Mouse (Mus musculus) layer of hippocampus, postnatal 36 days (tissue): ENCODE data around the gene Tmem255b. TPM values are rescaled to one million over a fixed set of nuclear protein-coding genes. Genes with fewer than 3 reads are reported as not detected.

Source experiments
- DNase-seq, 2 experiments: peaks; one replicate each; pipeline ENCODE4 v3.0.0; 2022
- total RNA-seq, 2 experiments: library from RNA; stranded (reverse); gene quantifications; 2 replicates each; pipeline ENCODE4 v1.2.3; 2021

Gene Tmem255b
- total RNA-seq, 2 experiments from 2014 or later, result 4.4 to 5.1 TPM

DNA sequence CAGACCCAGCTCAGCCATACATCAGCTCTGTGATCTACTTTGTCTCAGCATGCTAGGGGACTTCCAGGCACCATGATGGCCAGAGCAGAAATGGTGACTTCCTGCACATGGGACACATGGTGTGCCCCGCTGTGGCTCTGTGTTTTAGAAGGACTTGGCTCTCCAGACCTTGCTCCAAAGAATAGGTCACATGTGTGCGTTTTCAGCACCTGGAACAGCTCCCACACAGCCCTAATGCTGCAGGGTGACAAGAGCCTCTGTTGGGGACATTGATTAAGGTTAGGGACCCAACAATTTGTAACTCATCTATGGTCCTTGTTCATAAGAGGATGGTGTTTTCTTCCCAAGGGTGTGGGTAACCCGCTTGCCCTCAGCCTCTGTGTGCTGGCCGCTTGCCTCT lies 13.2 kb downstream of the Tmem255b start:
- no peak for DNase-seq

DNA sequence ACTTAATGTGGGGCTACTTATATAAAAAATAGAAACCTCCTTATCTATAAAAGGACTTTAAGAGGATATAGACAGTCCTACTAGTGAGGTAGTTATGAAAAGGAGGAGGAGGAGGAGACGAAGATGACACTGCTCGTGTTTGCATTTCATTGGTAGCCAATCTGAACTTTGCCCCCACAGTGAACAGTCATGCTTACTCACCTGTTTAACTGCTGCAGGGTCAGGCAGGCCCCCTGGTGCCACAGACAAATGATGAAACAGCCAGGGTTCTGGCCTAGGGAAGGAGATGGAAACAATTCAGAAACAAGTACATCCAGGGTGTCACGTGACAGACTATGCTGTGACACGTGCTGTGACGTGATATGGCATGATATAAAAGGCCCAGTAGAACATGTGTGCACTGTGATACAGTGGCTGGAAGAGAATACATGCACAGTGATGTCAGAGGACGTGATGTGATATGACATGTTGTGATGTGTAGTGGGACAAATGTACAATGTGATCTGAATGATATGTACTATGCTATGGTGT lies 16.8 kb downstream of the Tmem255b start:
- no peak for DNase-seq

DNA sequence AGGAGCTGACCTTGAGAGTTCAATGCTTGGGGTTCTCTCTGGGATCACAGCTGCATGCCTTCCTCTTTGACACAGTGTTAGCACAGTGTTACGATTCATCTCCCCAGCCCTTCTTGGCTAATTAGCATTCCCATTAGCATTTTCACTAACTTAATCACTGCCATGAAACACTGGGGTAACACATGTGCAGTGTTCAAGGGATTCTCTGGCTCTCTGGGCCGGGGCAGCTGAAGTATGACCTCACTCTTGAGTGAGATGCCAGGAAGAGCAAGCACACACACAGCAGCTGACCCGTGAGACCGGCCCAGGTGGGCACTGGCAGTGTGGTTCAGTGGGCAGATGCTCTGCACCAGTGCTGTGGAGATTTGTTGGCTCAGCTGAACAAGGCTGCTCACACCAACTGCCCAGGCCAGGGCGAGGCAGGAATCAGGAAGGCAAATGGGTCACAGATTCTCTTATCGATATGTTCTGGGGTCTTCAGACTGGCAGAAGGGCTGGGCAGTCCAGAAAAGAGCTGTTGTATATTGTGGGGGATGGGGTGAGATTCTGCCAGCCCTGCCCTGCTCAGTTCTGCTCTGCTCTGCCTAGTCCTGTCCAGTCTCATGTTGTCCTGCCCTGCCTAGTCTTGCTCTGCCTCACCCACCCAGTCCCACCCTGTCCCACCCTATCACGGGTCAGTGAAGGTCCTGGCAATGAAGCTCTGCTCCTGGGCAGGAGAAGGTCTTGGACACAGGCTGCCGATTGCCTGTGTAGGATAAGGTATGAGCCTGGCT lies 19.5 kb downstream of the Tmem255b start:
- DNase-seq, result peak in 1 of 2 experiments; percentile 31

DNA sequence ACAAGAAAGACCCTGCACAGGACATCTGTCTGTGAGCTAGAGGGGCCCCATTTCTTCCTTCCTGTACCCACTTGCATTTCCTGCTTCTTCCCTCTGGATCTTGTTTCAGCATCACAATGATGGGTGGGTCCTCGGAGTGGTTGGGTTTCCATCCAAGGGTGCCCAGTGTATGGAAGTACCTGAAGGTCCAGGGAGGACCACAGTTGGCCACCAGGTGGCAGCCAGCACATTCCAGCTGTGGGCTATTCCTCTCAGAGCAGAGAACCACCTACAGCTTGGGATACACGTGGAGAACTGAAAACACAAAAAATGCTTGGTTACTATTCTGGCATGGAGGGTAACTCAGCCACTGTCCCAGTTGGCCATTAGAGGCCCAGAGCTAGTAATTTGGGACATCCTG lies 20.3 kb downstream of the Tmem255b start:
- DNase-seq, result no peak

DNA sequence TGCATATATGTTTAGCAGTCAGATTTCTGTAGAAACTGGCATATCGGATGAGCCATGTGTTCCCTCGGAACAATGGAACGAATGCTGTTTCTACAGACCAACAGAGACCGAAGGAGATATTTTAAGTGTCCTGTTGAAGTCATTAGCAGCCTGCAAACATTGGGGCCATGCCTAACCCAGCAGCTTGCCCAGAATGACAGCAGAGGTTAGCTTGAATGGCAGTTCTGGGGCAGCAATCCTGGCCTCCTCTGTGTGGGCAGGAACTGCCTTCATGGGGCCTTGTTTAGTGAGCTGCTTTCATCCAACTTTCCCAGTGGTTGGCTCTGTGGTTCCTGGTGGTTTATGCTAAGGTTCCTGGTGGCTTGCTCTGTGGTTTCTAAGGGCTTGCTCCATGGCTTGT lies 24.4 kb downstream of the Tmem255b start:
- DNase-seq, result no peak

DNA sequence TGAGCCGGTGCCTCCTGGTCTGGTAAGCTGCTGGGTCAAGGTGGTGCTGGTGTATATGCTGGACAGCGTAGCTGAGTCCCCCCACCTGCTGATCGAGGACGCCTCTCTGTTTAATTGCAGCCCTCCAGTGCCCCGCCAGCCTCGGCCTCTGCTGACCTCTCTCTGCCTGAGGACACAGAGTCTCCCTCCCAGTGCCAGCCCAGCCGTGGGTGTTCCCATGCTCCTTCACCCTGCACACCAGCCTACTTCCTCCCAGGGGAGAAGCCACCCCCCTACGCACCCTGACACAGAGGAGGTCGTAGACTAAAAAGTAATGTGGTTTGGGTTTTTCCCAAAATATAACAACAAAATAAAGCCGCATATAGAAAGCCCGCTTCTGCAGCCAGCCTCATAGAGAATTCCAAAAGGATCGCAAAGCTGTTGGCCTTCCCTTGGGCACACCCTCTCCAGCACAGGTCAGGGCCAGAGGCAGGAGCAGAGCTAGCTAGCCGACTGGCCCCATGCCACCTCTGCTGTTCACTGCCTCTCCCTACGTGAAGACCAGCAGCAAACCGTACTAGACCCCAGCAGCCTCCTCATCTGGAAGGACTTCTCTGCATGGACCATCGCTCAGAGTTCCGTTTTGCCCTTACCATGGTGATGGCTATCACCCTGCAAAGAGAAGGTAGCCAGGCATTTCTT lies 26.2 kb downstream of the Tmem255b start:
- no peak for DNase-seq

DNA sequence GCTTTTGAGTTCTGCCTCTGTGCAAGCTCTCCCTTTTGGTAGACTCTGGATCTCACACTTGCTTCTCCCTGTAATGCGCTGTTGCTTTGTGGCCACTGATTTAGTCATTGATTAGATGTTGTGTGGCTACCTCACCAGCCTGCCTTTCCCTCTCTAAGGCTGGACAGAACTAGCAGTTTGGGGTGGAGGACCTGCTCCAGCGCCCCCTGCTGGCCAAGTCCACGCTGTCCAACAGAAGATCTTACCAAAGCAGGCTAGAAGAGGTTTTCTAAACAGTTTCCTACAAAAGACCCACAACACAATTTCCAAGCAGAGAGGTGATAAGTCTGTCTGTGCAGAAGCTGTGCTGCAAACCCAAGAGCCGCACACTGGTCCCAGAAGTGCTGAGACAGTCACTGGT lies 26.9 kb downstream of the Tmem255b start:
- peak; percentile 73 to 80 for DNase-seq

DNA sequence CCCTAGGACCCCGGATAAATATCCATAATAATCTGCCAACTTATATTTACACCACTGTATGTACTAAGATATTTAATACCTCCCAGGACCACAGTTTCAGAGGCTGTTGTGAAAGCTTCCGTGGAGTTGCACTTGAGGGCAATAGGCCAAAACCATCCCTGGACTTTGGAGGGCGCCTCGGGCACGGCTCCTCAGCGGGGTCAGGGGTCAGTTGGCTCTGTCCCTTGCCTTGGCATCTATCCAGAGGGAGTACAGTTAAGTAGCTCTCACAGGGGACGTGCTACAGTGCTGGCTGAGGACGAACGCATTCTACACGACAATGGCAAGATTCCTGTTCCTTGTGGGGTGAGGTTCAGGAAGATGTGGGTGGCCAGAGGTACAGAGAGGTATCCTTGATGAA lies 27.4 kb downstream of the Tmem255b start:
- no peak for DNase-seq

DNA sequence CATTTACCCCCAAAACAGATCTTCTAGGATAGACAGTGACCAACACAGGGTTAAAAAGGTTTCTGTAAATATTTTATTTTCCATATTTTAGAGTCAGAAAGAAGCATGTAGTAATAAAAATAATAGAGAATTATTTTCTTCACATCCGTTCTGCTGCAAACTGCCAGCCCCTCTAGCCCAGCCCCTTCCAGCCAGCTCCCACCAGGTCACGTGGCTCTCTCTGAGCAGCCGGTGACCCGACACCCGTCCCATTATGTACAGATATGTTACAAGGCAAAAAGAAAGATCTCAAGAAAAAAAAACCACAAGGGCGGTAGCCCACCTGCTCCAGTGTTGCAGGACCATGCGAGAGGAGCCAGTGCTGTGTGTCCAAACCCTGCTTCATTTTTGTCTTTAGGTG lies 30.3 kb downstream of the Tmem255b start:
- DNase-seq, result no peak

DNA sequence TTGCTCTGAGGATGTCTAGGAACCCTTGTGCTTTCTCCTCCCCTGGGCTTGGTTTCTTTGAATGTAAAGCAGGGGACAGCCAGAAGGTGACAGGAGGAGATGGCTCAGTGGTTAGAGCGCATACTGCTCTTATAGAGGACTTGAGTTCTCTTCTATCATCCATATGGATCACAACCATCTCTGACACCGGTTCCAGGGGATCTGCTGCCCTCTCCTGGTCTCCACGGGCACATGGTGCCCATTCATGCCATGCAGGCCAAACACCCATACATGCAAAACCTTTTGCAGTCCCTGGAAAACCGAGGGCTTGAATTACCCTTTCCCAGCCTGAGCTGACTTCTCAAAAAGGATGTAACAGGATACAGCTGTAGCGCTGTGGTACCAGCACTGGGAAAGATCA lies 32.0 kb downstream of the Tmem255b start:
- DNase-seq, result no peak

DNA sequence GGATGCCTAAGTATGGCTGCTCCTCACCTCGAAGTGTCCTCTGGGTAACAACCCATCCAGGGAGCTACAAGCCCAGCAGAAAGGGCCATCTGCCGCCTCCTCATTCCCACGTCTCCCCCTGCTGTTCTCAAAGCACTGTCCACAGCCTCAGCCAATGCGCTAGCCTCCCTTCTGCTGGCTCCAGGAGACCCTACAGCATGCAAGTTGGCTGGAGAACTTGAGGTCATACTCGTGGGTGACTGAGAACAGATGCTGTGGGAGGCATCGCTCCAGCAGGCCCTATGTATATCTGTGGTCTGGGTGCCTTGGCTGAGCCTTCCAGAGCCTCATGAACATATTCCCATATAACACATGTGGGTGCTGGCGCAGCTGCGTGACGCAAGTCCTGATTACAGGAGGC lies 33.7 kb downstream of the Tmem255b start:
- no peak for DNase-seq

DNA sequence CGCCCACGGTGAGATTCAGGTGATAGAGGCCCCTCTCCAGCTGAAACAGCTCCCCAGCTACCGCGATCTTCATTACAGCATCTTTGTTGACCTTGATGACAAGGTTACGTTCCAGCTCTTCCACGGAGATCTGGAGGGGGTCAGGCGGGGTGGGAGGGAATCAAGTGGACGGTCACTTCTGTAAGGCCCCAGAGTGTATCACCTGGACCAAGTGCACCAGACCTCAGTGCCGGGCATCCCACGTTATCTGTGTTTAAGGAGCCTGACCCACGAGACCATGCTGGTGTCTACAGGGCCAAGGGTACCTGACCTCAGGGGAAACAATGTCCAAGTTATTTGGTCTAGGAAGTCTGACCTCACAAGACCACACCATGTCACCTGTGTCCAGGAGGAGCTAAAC lies 36.5 kb downstream of the Tmem255b start:
- no peak for DNase-seq

DNA sequence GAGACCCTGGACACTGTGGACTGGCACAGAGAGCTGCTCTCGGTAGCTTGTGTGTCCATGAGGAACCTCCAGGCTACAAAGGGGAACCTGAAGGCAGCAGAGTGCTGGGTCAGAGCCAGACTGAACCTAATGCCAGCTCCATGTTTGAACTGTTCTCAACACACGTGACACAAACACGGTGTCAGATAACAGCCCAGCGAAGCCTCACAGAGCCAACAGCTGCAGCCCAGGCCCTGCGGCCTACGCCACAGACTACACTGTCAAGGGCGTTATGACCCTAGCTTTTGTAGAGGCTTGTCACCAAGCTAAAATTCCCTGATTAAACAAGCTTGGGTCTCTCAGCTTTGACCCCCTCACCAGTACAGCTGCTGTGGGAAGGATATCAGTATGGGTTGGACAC lies 37.3 kb downstream of the Tmem255b start:
- DNase-seq, result no peak

DNA sequence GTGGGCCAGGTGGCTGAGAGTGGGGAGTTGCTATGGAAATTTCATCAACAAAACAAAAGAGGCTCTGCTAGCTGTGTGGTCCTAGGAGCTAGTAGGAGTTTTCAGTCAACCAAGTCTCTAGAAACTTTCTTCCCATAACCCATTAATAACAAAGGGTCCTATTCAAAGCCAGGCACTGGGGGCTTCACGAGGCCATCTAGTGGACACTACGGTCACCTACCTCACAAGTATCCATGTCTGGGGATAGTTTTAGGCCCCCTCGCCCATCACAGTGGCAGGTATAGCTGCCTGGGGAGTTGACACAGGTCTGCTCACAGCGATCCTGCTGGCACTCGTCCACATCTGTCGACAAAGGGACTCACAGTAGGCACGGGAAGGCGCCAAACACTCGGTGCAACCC lies 40.9 kb downstream of the Tmem255b start:
- DNase-seq, result no peak

DNA sequence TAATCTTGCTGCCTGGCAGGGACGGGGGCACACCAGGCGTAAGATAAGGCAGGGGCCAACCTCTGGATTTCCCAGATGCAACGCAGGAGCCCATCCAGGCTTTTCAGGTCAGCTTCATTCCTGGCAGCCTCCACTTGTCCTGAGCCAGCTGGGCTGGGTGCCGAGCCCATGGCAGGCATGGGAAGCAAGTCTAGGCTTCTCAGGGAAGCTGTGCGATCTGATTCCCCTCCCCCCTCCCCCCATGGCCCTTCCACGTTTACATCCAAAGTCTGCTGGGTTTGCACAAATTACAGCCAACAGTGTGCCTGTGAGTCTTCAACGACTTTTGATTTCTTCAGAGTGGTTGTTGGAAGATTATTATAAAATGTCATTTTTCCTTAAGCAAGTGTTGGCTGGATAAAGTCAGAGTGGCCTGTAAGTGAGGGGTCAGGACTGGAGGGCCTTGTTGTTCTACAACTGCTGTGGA lies 46.1 kb downstream of the Tmem255b start:
- DNase-seq, result no peak

DNA sequence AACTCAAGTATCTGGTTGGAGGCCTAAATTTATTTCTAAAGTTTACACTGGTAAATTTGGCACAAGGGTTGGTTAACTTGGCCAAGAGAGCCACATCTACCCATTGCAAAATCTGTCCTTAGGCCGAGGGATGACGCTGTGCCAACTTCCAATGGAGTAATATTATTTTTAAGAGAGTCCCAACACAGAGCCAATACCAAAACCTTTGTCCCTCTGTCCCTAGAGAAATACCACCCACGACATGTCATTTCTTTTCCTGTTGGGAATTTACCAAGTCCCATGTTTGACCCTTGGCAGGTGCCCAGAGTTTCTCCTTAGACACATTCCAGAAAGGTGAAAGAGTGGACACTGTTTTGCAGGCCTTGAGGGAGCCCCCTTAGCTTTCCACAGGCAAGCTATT lies 46.6 kb downstream of the Tmem255b start:
- no peak for DNase-seq

DNA sequence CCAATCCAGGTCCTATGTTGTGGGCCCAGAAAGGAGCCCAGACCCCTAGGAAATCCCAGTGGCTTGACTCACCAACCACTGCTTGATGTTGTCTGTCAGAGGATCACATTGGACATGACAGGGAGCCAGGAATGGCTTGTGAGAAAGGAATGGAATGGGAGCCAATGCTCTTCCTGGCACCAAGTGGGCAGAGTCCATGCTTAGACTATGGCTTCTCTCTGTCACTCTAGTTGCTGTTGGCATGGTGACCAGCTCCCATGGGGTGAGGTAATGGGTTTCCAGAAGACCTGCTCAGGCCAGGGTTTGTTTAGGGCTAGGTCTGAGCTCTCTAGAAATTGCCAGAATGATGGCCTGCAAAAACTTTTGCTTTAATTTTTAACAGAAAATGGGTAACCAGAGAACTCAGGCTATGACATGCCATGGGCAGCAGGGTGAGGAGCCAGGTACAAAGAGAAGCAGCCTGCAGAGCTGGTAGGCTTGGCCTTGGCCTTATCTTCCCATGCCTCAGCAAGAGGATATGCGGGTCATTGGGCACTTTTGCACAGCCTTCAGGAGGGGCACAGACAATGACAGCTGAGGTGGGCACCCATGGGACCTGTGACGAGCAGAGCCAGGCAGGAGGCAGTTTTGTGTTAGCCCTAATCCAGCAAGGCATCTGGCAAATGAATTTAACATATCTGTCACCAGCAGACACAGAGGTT lies 47.3 kb downstream of the Tmem255b start:
- DNase-seq, result no peak

DNA sequence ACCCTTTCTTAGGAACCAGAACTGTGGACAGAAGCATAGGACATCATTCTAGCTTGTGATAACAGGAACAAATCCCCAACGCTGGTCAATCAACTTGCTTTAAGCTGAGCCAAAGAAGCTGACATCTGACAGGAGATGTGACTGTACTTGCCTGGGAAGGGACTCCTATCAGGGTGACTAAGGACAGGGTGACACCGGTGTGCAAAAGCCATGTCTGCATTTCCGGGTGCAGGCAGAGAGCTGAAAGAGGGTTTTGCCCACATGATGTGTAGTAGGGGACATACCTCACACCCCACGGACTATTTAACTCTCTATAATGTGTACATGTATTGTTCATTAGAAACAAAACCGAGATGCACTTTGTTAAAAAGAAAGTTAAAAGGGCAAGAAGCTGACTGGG lies 48.2 kb downstream of the Tmem255b start:
- no peak for DNase-seq

DNA sequence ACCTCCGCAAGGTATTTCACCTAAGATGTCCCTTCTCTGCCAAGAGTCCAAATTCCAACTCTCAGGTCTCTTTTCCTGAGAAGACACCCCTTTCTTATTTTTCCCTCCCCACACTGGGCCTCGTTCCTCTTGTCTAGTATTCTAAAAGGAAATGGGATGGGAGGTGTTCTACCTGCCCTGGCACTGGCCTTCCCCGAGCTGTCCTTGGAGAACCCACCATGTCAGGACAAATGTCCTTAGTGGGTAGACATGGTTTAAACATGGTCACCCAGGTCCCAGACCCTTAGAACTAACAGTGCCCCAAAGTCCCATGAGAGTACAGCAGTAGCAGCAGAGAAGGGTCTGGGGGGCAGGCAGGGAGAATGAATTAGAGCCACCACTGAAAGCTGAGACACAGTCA lies 54.4 kb downstream of the Tmem255b start:
- no peak for DNase-seq

DNA sequence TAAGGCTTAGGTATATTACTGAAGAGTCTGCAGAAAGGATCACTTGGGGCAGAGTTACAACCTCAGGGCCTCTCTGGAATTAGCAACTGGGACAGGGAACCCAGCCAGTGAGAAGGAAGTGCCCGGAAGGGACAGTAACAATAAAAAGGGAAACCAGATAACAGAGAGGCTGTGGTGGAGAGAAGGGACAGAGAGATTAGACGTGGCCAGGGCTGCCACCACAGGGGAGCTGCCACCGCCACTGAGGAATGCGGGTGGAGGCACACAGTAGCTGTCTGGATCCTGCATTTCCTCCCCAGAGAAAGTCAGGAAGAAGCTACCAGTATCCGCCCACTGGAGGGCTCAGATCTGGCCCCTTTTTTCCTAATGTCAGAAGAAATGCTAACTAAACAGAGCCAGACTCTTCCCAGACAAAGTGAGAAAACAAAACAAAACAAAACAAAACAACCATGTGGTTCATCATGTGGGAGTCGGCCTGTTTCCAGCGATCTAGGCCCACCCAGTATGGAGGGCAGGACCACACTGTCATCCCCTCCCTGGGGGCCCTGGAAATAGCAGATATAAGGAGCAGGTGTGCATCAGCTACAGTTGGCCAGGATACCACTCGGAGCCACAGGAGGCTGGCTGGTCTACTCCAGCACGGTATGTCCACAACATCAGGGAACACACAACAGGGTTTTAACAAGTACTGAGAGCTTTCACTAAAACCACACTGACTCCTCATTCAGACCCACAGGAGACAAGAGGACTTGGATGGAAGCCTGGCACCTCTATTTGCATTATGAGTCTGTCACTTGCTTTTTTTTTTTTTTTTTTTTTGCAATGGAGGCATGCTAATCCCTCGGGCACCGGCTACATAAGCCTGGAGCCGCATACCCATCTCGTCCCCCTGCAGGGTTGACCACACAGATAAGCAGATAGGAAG lies 55.3 kb downstream of the Tmem255b start:
- no peak for DNase-seq

DNA sequence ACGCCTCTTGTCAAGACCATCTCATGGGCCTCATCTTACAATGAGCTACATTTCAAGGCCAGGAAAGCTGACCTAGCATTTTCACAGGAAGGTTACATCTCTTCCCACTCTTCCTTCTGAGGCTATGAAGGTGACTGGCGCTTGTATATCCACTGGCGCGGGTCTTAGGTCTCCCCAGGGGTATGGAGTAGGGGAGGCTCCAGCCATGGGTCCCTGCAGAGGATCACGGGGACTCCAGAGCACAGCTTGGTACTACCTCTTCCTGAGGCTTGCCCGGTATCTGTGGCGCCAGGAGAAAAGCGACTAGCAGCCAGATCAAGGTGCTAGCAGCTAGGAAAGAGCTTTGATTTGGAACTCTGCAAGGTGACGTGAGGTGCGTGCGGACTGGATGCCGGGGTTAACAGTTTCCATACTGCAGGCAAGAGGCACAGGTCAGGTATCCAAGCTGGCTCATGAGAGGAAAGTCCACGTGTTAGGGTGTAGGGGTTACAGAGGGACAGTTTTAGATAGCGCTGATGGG lies 56.6 kb downstream of the Tmem255b start:
- no peak for DNase-seq
